Mouse (Mus musculus) liver, embryonic 13.5 days (tissue): ENCODE measurements around the gene Mfsd14b. TPM values are rescaled to one million over a fixed set of nuclear protein-coding genes. Genes with fewer than 3 reads are reported as not detected.

Source experiments
- ATAC-seq: fragments of 200-750 bp; cut with Nextera tagmentation; 2 replicates; pipeline ENCODE4 v1.8.0; 2017; ENCODE audit warnings: low read depth, mild to moderate bottlenecking, moderate number of reproducible peaks, moderate library complexity
- DNase-seq: peaks from one replicate; pipeline ENCODE4 v3.0.0; 2022
- H3K27ac ChIP-seq: fragments of 300-500 bp; sonication (generic); 2 replicates; pipeline ENCODE4 v1.5.1; 2015; ENCODE audit warnings: moderate library complexity, mild to moderate bottlenecking, inconsistent platforms
- H3K27me3 ChIP-seq: fragments of 300-500 bp; sonication (generic); 2 replicates; pipeline ENCODE4 v1.6.1; 2015; ENCODE audit warnings: mild to moderate bottlenecking, inconsistent platforms
- H3K36me3 ChIP-seq: fragments of 300-500 bp; sonication (generic); 2 replicates; pipeline ENCODE4 v1.6.1; 2015; ENCODE audit warnings: mild to moderate bottlenecking, inconsistent platforms
- H3K4me1 ChIP-seq: fragments of 300-500 bp; sonication (generic); replicated peaks from 2 replicates; pipeline ENCODE4 v1.6.1; 2015; ENCODE audit warnings: inconsistent platforms
- H3K4me2 ChIP-seq: fragments of 300-500 bp; sonication (generic); 2 replicates; pipeline ENCODE4 v1.6.1; 2015; ENCODE audit warnings: inconsistent platforms, mild to moderate bottlenecking, moderate library complexity
- H3K4me3 ChIP-seq: fragments of 300-500 bp; sonication (generic); replicated peaks from 2 replicates; pipeline ENCODE4 v1.5.1; 2015; ENCODE audit warnings: mild to moderate bottlenecking, inconsistent platforms
- H3K9ac ChIP-seq: fragments of 300-500 bp; sonication (generic); 2 replicates; pipeline ENCODE4 v1.6.1; 2015; ENCODE audit warnings: mild to moderate bottlenecking, inconsistent platforms
- H3K9me3 ChIP-seq: fragments of 300-500 bp; sonication (generic); replicated peaks from 2 replicates; pipeline ENCODE4 v1.6.1; 2016; ENCODE audit warnings: inconsistent platforms
- WGBS: fragments of 180-500 bp; shearing (Covaris S2); methylation state at CpG from one replicate; pipeline ENCODE4 v1.1.7; 2015; ENCODE audit not compliant: insufficient replicate concordance; 5-methylcytosine and 5-hydroxymethylcytosine counted together
- polyA plus RNA-seq: library from polyadenylated mRNA; unstranded; fragments of >200 nt; fragmentation: Nextera tagmentation; extraction: Ambion mirVana; gene quantifications from 2 replicates; pipeline ENCODE4 v1.2.1, GENCODE M21; 2015

Gene Mfsd14b
- 43.9 and 49.8 TPM in 2 replicates for polyA plus RNA-seq

DNA sequence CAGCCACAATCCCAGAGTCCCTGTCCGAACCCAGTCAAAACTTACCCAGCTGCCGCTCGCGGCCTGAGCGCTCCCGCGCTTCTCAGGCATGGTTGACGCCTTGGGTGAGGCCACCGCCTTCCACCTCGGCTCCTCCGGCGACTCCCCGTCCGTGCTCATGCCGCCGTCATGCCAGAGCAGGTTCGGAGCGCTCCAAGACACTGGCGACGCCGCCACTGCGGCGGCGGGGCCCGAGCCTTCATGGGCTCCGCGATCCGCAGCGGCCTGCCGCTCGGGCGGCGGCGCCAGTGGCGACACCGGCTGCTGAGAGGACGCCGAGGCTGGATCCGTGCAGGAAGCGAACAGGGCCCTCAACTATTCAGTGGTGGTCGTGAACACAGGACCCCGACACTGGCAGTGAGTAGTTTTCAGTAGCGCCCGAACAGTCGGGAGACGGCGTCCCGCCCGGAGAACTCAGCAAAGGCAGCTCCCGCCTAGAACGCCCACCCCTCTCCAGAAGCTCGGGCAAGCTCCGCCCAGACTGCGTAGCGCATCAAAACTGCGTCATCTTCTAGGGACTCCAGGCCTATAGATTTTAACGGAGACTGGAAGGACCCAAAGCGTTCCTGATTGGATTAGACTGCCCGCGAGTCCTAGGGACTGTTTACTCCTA, at the start of gene Mfsd14b:
TSS of gene Mfsd14b (minus strand) at position 517 of the 652 bp plus-strand sequence.
- DNase-seq = peak; percentile 85
- Histone ChIP-seq H3K27ac (peak within 1 kb of the TSS; percentile 93), H3K27me3 (no peaks in the 10 kb centered on the region), H3K4me1 (peaks cover 30% of the 10 kb centered on the region), H3K9ac (peak within 1 kb of the TSS; percentile 94), H3K4me3 (peak within 1 kb of the TSS; percentile 89), H3K4me2 (peak within 1 kb of the TSS; percentile 91), H3K9me3 (no peaks in the 10 kb centered on the region), H3K36me3 (no peaks in the 10 kb centered on the region)
- peak; percentile 96 for ATAC-seq
- under 1% methylated on average over 60 of the region's 60 CpGs for WGBS

DNA sequence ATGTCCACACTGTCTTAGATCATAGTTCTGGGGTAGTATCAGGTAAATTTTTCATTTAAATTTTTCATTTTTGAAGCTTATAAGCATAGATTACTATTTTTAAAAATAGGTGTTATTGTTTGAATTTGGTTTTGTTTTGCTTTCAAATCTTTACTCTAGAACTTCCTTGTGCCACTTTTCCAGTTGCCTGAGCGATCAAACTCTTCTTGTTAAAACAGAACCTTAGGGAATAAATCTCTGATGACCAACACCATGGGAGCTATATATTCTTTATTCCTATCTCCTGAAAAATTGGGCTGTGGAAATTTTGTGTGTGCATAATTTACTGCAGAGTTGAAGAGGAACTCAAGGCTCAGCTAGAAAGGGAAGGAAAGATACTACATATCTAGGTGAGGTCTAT, 37.2 kb upstream of the Mfsd14b start, which contains the start of gene Olfr466:
TSS of gene Olfr466 (plus strand) at position 301 of the 400 bp plus-strand sequence.
- ATAC-seq (no peak), DNase-seq (no peak)
- Histone ChIP-seq H3K4me2 (no peak within 1 kb of the TSS), H3K27me3 (no peaks in the 10 kb centered on the region), H3K9ac (no peak within 1 kb of the TSS), H3K9me3 (no peaks in the 10 kb centered on the region), H3K4me1 (no peaks in the 10 kb centered on the region), H3K4me3 (no peak within 1 kb of the TSS), H3K27ac (no peak within 1 kb of the TSS), H3K36me3 (no peaks in the 10 kb centered on the region)
- WGBS = 45% methylated on average over 1 of the region's 1 CpGs

DNA sequence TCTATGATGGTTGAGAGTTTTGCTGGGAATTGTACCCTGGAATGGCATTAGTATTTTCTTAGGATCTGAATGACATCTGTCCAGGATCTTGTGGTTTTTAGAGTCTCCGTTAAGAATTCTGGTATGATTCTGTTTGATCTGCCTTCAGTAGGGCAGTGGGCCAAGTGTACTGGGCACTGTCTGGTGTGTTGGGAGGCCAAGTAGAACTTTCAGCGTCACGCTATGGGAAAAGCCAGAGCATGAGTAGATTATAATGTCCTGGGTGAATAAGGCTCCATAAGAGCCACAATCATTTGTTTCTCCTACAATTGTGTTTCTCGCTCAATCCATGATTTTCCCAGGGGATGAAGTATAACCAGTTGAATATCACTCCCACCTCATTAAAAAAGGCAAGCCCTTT, 25.0 kb upstream of the Mfsd14b start, which contains the start of gene Olfr465-ps1:
TSS of gene Olfr465-ps1 (plus strand) at position 301 of the 400 bp plus-strand sequence.
- Histone ChIP-seq H3K9me3 (no peaks in the 10 kb centered on the region), H3K4me3 (no peak within 1 kb of the TSS), H3K27me3 (no peaks in the 10 kb centered on the region), H3K9ac (no peak within 1 kb of the TSS), H3K36me3 (no peaks in the 10 kb centered on the region), H3K4me1 (no peaks in the 10 kb centered on the region), H3K27ac (no peak within 1 kb of the TSS), H3K4me2 (no peak within 1 kb of the TSS)
- ATAC-seq = no peak
- 73% methylated on average over 4 of the region's 4 CpGs for WGBS
- DNase-seq = no peak

DNA sequence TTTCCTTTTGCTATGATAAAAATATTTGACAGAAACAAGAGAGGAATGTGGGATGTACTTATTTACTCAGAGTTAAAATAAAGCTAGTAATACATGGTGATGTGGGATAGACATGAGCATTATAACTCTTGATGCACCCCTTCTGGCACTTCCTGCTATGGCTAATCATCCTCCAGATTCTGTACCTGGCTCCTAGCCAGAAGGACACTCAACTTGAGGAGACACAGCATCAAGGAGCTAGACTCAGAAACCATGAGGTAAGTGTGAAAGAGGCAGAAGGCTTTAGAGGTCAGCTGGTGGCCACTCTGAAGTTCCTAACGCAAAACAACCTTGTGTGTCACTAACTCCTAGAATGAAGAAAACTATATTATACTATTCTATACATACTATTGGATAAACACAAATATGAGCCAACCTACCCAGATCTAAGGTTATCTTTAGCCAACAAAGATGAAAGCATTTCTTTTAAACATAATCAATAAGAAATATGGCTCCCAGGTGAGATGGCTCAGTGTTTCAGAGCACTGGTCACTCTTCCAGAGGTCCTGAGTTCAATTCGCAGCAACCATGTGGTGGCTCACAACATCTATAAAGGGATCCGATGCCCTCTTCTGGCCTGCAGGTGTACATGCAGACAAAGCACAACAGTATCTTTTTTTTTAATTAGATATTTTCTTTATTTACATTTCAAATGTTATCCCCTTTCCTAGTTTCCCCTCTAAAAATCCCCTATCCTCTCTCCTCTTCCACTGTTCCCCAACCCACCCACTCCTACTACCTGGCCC, 14.5 kb upstream of the Mfsd14b start:
- no peak for ATAC-seq
- Histone ChIP-seq H3K4me2 (no peak overlapping the region), H3K36me3 (no peaks in the 10 kb centered on the region), H3K4me1 (peaks cover 7% of the 10 kb centered on the region), H3K9me3 (no peaks in the 10 kb centered on the region), H3K9ac (no peak overlapping the region), H3K27ac (no peak overlapping the region), H3K27me3 (no peaks in the 10 kb centered on the region), H3K4me3 (no peak overlapping the region)
- WGBS = 45% methylated on average over 3 of the region's 3 CpGs
- no peak for DNase-seq

GRCm38 (mm10) chr13:65122111-65122510, 9.3 kb upstream of the Mfsd14b start:
- no peaks in the 10 kb centered on the region for H3K36me3 ChIP-seq

DNA sequence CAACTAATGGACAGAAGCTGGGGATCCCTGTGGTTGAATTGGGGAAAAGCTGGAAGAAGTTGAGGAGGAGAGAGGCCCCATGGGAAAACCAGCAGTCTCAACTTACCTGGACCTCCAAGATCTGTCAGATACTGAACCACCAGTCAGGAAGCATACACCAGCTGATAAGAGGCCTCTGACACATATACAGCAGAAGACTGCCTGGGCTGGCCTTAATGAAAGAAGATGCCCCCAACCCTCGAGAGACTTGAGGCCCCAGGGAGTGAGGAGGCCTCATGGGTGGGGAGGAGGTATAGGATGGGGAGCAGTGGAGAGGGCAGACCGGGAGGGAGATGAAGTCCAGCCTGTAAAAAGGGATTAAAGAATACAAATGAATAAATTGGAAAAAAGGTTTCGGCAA, 8.2 kb upstream of the Mfsd14b start:
- WGBS = 48% methylated on average over 3 of the region's 3 CpGs
- peak overlapping the region; percentile 50 for H3K27ac ChIP-seq
- ATAC-seq (peak; percentile 68), DNase-seq (no peak)
- no peak overlapping the region for H3K9ac ChIP-seq
- no peaks in the 10 kb centered on the region for H3K36me3 ChIP-seq
- H3K4me1 ChIP-seq = peaks cover 26% of the 10 kb centered on the region
- H3K27me3 ChIP-seq = no peaks in the 10 kb centered on the region
- no peak overlapping the region for H3K4me2 ChIP-seq
- no peaks in the 10 kb centered on the region for H3K9me3 ChIP-seq
- no peak overlapping the region for H3K4me3 ChIP-seq

More at GRCm38 (mm10) chr13:65122111-65122510, 9.3 kb upstream of the Mfsd14b start:
- Histone ChIP-seq H3K27me3 (no peaks in the 10 kb centered on the region), H3K4me1 (peaks cover 24% of the 10 kb centered on the region), H3K9me3 (no peaks in the 10 kb centered on the region), H3K4me2 (peak overlapping the region; percentile 45), H3K4me3 (no peak overlapping the region), H3K9ac (no peak overlapping the region), H3K27ac (peak overlapping the region; percentile 76; the same call in 1 of the 2 replicates)
- DNase-seq (peak; percentile 45), ATAC-seq (peak; percentile 88)
- WGBS = 43% methylated on average over 1 of the region's 1 CpGs

DNA sequence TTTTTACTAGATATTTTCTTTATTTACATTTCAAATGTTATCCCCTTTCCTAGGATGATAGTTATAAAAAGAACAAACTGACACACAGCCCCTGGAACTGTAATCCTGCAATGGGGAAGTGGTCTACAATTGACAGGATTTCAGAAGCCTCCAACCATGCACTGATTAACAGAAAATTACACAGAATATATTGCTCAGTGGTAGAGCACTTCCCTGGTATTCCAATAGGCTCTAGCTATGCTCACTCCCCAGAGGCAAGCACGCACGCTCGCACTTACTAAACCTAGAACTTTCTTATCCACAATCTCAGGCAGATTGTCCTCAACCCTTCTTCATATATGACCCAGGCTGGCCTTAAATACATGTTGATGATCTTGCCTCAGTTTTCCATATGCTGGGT, 464 bp upstream of the Mfsd14b start:
- ATAC-seq (no peak), DNase-seq (no peak)
- Histone ChIP-seq H3K4me1 (peaks cover 26% of the 10 kb centered on the region), H3K36me3 (no peaks in the 10 kb centered on the region), H3K27ac (peak overlapping the region; percentile 93), H3K4me3 (peak overlapping the region; percentile 89), H3K9me3 (no peaks in the 10 kb centered on the region), H3K9ac (peak overlapping the region; percentile 94), H3K4me2 (peak overlapping the region; percentile 91), H3K27me3 (no peaks in the 10 kb centered on the region)
- WGBS = 58% methylated on average over 3 of the region's 3 CpGs

DNA sequence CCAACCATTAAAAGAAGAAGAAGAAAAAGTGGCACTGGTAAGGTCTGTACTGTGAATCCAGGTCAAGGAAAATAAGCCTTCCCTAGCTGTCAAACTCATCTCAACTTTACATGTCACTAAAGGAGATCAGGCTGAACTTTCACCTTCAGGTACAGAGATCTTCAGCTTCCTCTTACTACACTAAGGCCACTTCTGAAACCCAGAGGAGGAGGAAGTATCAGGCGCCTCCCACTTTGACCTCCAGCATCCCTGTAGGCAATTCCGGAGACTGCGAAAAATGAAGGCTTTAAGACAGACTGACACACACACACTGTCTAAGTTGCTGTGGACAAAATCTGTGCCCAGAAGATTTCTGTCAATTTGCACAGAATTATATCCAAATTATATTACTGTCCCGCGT, 814 bp downstream of the Mfsd14b start:
- Histone ChIP-seq H3K9ac (peak overlapping the region; percentile 94), H3K27me3 (no peaks in the 10 kb centered on the region), H3K4me1 (peaks cover 30% of the 10 kb centered on the region), H3K4me3 (peak overlapping the region; percentile 89), H3K36me3 (no peaks in the 10 kb centered on the region; the same call in 1 of the 2 replicates), H3K9me3 (no peaks in the 10 kb centered on the region), H3K4me2 (peak overlapping the region; percentile 91), H3K27ac (peak overlapping the region; percentile 93)
- peak; percentile 23 for DNase-seq
- ATAC-seq = peak; percentile 43; the same call in 1 of the 2 replicates
- WGBS = under 1% methylated on average over 5 of the region's 5 CpGs

DNA sequence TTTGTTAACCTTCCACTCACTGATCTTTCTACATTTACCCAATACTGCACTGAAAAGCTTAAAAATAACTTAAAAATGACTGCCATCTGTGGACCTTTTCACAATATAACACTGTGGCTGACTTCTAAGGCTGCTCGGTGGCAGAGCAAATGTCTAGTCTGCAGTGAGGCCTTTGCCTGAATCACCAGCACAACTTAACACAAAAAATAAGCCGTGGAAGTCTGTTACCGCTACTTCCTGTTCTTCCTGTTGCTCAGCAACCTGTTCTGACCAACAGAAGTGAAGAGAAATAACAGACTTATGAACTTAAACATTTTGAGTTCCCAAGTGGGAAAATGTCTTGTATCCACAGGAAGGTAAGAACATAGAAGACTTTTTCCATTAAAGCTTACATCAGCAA, 11.5 kb downstream of the Mfsd14b start:
- no peak overlapping the region for H3K4me3 ChIP-seq
- WGBS = 63% methylated on average over 3 of the region's 3 CpGs
- no peak for ATAC-seq
- H3K9me3 ChIP-seq = no peaks in the 10 kb centered on the region
- no peak overlapping the region for H3K9ac ChIP-seq
- no peak overlapping the region for H3K27ac ChIP-seq
- no peak for DNase-seq
- peaks cover 20% of the 10 kb centered on the region for H3K4me1 ChIP-seq
- no peaks in the 10 kb centered on the region for H3K27me3 ChIP-seq
- H3K36me3 ChIP-seq = peaks cover 6% of the 10 kb centered on the region; the same call in 1 of the 2 replicates
- no peak overlapping the region for H3K4me2 ChIP-seq

DNA sequence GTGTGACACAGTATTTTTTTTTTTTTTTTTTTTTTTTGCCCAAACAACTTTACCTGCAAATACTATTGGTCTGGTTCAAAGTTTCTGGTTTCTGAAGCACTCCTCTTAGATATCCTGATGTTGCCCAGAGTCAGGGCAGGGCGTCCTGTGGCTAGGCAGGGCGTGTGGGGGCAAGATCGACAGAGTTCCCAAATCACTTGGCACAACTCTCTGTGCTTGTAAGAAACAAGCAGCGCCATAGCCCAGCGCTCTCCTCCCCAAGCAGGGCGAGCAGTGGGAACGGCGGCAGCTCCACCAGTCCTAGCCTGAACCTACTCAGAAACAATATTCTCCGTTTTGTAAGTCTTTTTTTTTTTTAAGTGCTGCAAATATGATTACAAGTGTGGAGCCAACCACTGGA, 12.1 kb downstream of the Mfsd14b start:
- Histone ChIP-seq H3K27ac (no peak overlapping the region), H3K4me1 (peaks cover 20% of the 10 kb centered on the region), H3K4me3 (no peak overlapping the region), H3K9ac (no peak overlapping the region), H3K4me2 (no peak overlapping the region), H3K27me3 (no peaks in the 10 kb centered on the region), H3K9me3 (no peaks in the 10 kb centered on the region), H3K36me3 (peaks cover 6% of the 10 kb centered on the region)
- DNase-seq (no peak), ATAC-seq (no peak)
- WGBS = 79% methylated on average over 9 of the region's 9 CpGs

DNA sequence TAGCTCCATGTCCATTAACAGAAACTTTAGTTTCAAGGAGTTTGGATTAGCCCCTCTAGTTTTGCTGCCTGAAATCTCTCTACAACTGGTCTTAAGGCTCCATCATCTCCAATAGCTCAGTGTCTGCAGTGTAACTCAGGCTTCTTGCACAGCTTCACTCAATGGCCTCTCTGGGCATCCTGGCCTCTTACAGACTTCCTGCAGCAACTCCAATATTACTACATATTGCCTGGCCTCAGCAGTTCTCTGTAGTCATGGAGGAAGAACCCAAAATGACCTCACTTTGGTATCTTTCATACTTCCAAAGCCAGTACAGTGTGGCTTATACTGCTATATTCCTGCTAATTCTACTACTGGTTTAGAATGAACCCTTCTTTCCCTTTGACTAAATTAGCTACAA, 15.8 kb downstream of the Mfsd14b start:
- Histone ChIP-seq H3K9ac (no peak overlapping the region), H3K4me2 (no peak overlapping the region), H3K4me3 (no peak overlapping the region), H3K36me3 (peaks cover 15% of the 10 kb centered on the region), H3K27me3 (no peaks in the 10 kb centered on the region), H3K9me3 (no peaks in the 10 kb centered on the region), H3K4me1 (peaks cover 17% of the 10 kb centered on the region), H3K27ac (no peak overlapping the region)
- DNase-seq (no peak), ATAC-seq (no peak)
